Mouse (Mus musculus): ENCODE data around the gene Tet3. TPM values are rescaled to one million over a fixed set of nuclear protein-coding genes. Genes with fewer than 3 reads are reported as not detected.

Tet3 gene
- polyA plus RNA-seq, 1 experiment from 2014 or later: 79.2 TPM

- Histone ChIP-seq H3K4me2 (no peak overlapping the region), H3K27me3 (no peaks in the 10 kb centered on the region), H3K9me3 (no peaks in the 10 kb centered on the region), H3K9ac (no peak overlapping the region), H3K4me3 (no peak overlapping the region), H3K36me3 (0 out of 2 replicates have a peak, but pooled peaks cover 5% of the 10 kb centered on the region), H3K4me1 (replicated peaks) (no peaks in the 10 kb centered on the region), H3K27ac (replicated peaks) (no peak overlapping the region)
- no peak for ATAC-seq (ENCODE audit: low read depth)
- 86% methylated on average over 9 of the region's 9 CpGs for WGBS
These were observed 14.4 kb upstream of the Tet3 start for GRCm38 (mm10) chr6:83473240-83473639.

GRCm38 (mm10) chr6:83471739-83472138 lies 12.9 kb upstream of the Tet3 start:
- no peak for ATAC-seq (ENCODE audit: low read depth)
- Histone ChIP-seq H3K27me3 (no peaks in the 10 kb centered on the region), H3K27ac (replicated peaks) (no peak overlapping the region), H3K9ac (no peak overlapping the region), H3K4me3 (no peak overlapping the region), H3K4me1 (replicated peaks) (no peaks in the 10 kb centered on the region), H3K36me3 (no peaks in the 10 kb centered on the region), H3K4me2 (no peak overlapping the region), H3K9me3 (no peaks in the 10 kb centered on the region)
- 92% methylated on average over 7 of the region's 7 CpGs for WGBS

- no peak overlapping the region for H3K4me3 ChIP-seq
- no peaks in the 10 kb centered on the region for H3K4me1 ChIP-seq (replicated peaks)
- H3K4me2 ChIP-seq: no peak overlapping the region
- no peak overlapping the region for H3K27ac ChIP-seq (replicated peaks)
- H3K27me3 ChIP-seq: no peaks in the 10 kb centered on the region
- H3K9me3 ChIP-seq: no peaks in the 10 kb centered on the region
- no peaks in the 10 kb centered on the region for H3K36me3 ChIP-seq
- no peak for ATAC-seq (ENCODE audit: low read depth)
- no peak overlapping the region for H3K9ac ChIP-seq
These were observed 5.1 kb upstream of the Tet3 start for GRCm38 (mm10) chr6:83464011-83464410.

- peak; percentile 49 for ATAC-seq (ENCODE audit: low read depth)
- 0 out of 2 replicates have a peak, but pooled peaks cover 7% of the 10 kb centered on the region for H3K36me3 ChIP-seq
- H3K27ac ChIP-seq (replicated peaks): peak overlapping the region; percentile 97
- H3K9ac ChIP-seq: peak overlapping the region; percentile 98
- peaks cover 45% of the 10 kb centered on the region for H3K4me1 ChIP-seq (replicated peaks)
- no peaks in the 10 kb centered on the region for H3K27me3 ChIP-seq
- peak overlapping the region; percentile 93 for H3K4me2 ChIP-seq
- peak overlapping the region; percentile 84 for H3K4me3 ChIP-seq
- H3K9me3 ChIP-seq: no peaks in the 10 kb centered on the region
- 4% methylated on average over 28 of the region's 33 CpGs for WGBS
These were observed 1.7 kb downstream of the Tet3 start for GRCm38 (mm10) chr6:83456984-83457810.

GRCm38 (mm10) chr6:83456131-83456983 lies 2.5 kb downstream of the Tet3 start:
- Histone ChIP-seq H3K27me3 (no peaks in the 10 kb centered on the region), H3K9me3 (no peaks in the 10 kb centered on the region), H3K27ac (replicated peaks) (peak overlapping the region; percentile 97), H3K9ac (peak overlapping the region; percentile 98), H3K4me1 (replicated peaks) (peaks cover 53% of the 10 kb centered on the region), H3K4me2 (peak overlapping the region; percentile 93), H3K36me3 (0 out of 2 replicates have a peak, but pooled peaks cover 7% of the 10 kb centered on the region), H3K4me3 (peak overlapping the region; percentile 84)
- ATAC-seq (ENCODE audit: low read depth): peak; percentile 82
- under 1% methylated on average over 74 of the region's 105 CpGs for WGBS

GRCm38 (mm10) chr6:83455328-83456130 lies 3.4 kb downstream of the Tet3 start:
- 0 out of 2 replicates have a peak, but pooled peaks cover 7% of the 10 kb centered on the region for H3K36me3 ChIP-seq
- H3K9me3 ChIP-seq: no peaks in the 10 kb centered on the region
- H3K4me2 ChIP-seq: peak overlapping the region; percentile 93
- no peaks in the 10 kb centered on the region for H3K27me3 ChIP-seq
- H3K9ac ChIP-seq: peak overlapping the region; percentile 98
- peak overlapping the region; percentile 84 for H3K4me3 ChIP-seq
- WGBS: under 1% methylated on average over 37 of the region's 41 CpGs
- peak; percentile 34 for ATAC-seq (ENCODE audit: low read depth)
- peaks cover 62% of the 10 kb centered on the region for H3K4me1 ChIP-seq (replicated peaks)
- peak overlapping the region; percentile 97 for H3K27ac ChIP-seq (replicated peaks)

- Histone ChIP-seq H3K9ac (peak overlapping the region; percentile 98), H3K4me3 (peak overlapping the region; percentile 84), H3K27ac (replicated peaks) (0 out of 2 replicates have a peak overlapping the region, but pooled peaks have one; percentile 7), H3K4me2 (peak overlapping the region; percentile 93), H3K4me1 (replicated peaks) (peaks cover 80% of the 10 kb centered on the region), H3K9me3 (no peaks in the 10 kb centered on the region), H3K27me3 (no peaks in the 10 kb centered on the region), H3K36me3 (0 out of 2 replicates have a peak, but pooled peaks cover 13% of the 10 kb centered on the region)
- ATAC-seq (ENCODE audit: low read depth): no peak
- 27% methylated on average over 11 of the region's 11 CpGs for WGBS
These were observed 5.2 kb downstream of the Tet3 start for GRCm38 (mm10) chr6:83453706-83454105.

- no peak overlapping the region for H3K4me3 ChIP-seq
- peak overlapping the region; percentile 6; the same call in 1 of the 2 replicates for H3K27ac ChIP-seq (replicated peaks)
- 76% methylated on average over 7 of the region's 9 CpGs for WGBS
- peak overlapping the region; percentile 38; the same call in 1 of the 2 replicates for H3K9ac ChIP-seq
- peak overlapping the region; percentile 44 for H3K4me2 ChIP-seq
- H3K36me3 ChIP-seq: peaks cover 37% of the 10 kb centered on the region
- no peak for ATAC-seq (ENCODE audit: low read depth)
- peaks cover 97% of the 10 kb centered on the region for H3K4me1 ChIP-seq (replicated peaks)
- no peaks in the 10 kb centered on the region for H3K27me3 ChIP-seq
- H3K9me3 ChIP-seq: no peaks in the 10 kb centered on the region
These were observed 8.2 kb downstream of the Tet3 start for GRCm38 (mm10) chr6:83450451-83451303.

- peaks cover 97% of the 10 kb centered on the region for H3K4me1 ChIP-seq (replicated peaks)
- no peaks in the 10 kb centered on the region for H3K27me3 ChIP-seq
- WGBS: 82% methylated on average over 3 of the region's 3 CpGs
- ATAC-seq (ENCODE audit: low read depth): no peak
- H3K4me3 ChIP-seq: no peak overlapping the region
- H3K36me3 ChIP-seq: peaks cover 44% of the 10 kb centered on the region
- H3K27ac ChIP-seq (replicated peaks): no peak overlapping the region
- no peak overlapping the region for H3K4me2 ChIP-seq
- no peaks in the 10 kb centered on the region for H3K9me3 ChIP-seq
- H3K9ac ChIP-seq: no peak overlapping the region
These were observed 9.4 kb downstream of the Tet3 start for GRCm38 (mm10) chr6:83449440-83449839.

GRCm38 (mm10) chr6:83448911-83449310 lies 10.0 kb downstream of the Tet3 start:
- Histone ChIP-seq H3K27ac (replicated peaks) (no peak overlapping the region), H3K9me3 (no peaks in the 10 kb centered on the region), H3K9ac (no peak overlapping the region), H3K4me1 (replicated peaks) (peaks cover 97% of the 10 kb centered on the region), H3K4me3 (no peak overlapping the region), H3K4me2 (no peak overlapping the region), H3K36me3 (peaks cover 44% of the 10 kb centered on the region), H3K27me3 (no peaks in the 10 kb centered on the region)
- 93% methylated on average over 4 of the region's 4 CpGs for WGBS
- no peak for ATAC-seq (ENCODE audit: low read depth)

- Histone ChIP-seq H3K9ac (no peak overlapping the region), H3K4me1 (replicated peaks) (peaks cover 98% of the 10 kb centered on the region), H3K4me2 (no peak overlapping the region), H3K36me3 (peaks cover 37% of the 10 kb centered on the region), H3K27me3 (no peaks in the 10 kb centered on the region), H3K9me3 (no peaks in the 10 kb centered on the region), H3K27ac (replicated peaks) (no peak overlapping the region), H3K4me3 (no peak overlapping the region)
- WGBS: 75% methylated on average over 7 of the region's 7 CpGs
- no peak for ATAC-seq (ENCODE audit: low read depth)
These were observed 11.9 kb downstream of the Tet3 start for GRCm38 (mm10) chr6:83447031-83447430.
